In the genomic region with DNA sequence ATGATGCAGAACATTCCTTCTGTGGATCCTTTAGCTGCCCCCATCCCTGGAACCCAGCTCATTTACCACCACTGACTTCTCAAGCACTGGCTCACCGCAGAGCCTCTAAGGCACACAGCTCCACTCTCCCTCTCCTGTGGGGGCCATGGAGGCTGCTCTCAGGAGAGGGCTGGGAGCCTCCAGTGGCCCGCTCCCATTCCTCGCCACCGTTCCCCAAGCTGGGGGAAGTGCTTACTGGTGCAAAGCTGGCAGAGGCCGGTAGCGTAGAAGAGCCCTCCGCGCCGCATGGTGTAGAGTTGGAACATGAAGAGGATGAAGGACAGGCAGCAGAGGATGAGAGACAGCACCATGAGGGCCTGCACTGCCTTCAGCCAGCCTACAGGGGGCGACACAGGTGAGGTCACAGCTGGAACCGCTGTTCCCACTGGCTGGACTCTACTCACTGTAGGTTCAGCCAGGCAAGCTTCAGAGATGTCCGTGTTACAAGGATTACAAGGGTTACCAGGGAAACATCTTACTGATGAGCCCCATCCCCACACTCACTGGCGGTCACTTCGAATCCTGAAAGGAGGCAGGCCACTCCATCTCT, we compare ENCODE assay signal across 9 mouse cellular contexts. TPM values are rescaled to one million over a fixed set of nuclear protein-coding genes. Genes with fewer than 3 reads are reported as not detected.
A peak's percentile ranks its signal among the peaks of the same experiment; 100 is the strongest.
DNase-seq lines count a peak whose midpoint lies in the region; ATAC-seq and TF ChIP-seq lines count a peak whose summit lies in the region.
"Had no signal": no experiment of that assay in that cellular context is flagged by ENCODE, and none has a peak within 500 bp of the region (broad histone marks: within the 10 kb centered on the region; RNA-seq: fewer than 3 reads in every experiment).

No protein-coding gene starts in this region.

- H3K27ac ChIP-seq in left cerebral cortex, adult 2 months, result no peak overlapping the region
- no peak overlapping the region for H3K27ac ChIP-seq in MEL (ENCODE audit: control insufficient read depth, low read depth, low read length)
- no peak overlapping the region for H3K27ac ChIP-seq in heart, embryonic 15.5 days
- peak overlapping the region; percentile 81; the same call in 1 of the 2 replicates for H3K27ac ChIP-seq in olfactory bulb, adult 2 months (ENCODE audit: insufficient read depth, low read depth, low read length)
- H3K27ac ChIP-seq: midbrain, embryonic 12.5 days had no signal

- 64% methylated on average over 14 of the region's 14 CpGs for WGBS in heart, embryonic 15.5 days
- 77% methylated on average over 14 of the region's 14 CpGs for WGBS in olfactory bulb, adult 2 months

- TF ChIP-seq CTCF in left cerebral cortex, adult 2 months (IDR thresholded peaks at IDR 0.05), result peak; percentile 48
- peak; percentile 67 to 88 (median 79) for TF ChIP-seq CTCF in MEL (IDR thresholded peaks at IDR 0.05 in 2 of 3, conservative IDR thresholded peaks at IDR 0.05 in 1 of 3; ENCODE audit: control insufficient read depth in 1 of 3, insufficient read depth in 1 of 3, low read depth in 2 of 3, low read length in 3 of 3, poor library complexity in 1 of 3, severe bottlenecking in 1 of 3)
- TF ChIP-seq CTCF in olfactory bulb, adult 2 months (IDR thresholded peaks at IDR 0.05; ENCODE audit: insufficient read depth, low read depth, low read length), result peak; percentile 33; the same call in 1 of the 2 replicates

- H3K4me2 ChIP-seq in heart, embryonic 15.5 days, result peak overlapping the region; percentile 60
- H3K4me2 ChIP-seq: midbrain, embryonic 12.5 days had no signal

- no peak for TF ChIP-seq POLR2A in MEL (IDR thresholded peaks at IDR 0.05; ENCODE audit: control insufficient read depth in 1 of 2, insufficient read depth in 1 of 2, low read depth in 1 of 2, low read length in 2 of 2, poor library complexity in 1 of 2)
- TF ChIP-seq POLR2A in olfactory bulb, adult 2 months (IDR thresholded peaks at IDR 0.05; ENCODE audit: insufficient read depth, low read depth, low read length), result no peak

- peaks cover 3% of the 10 kb centered on the region; the same call in 1 of the 2 replicates for H3K79me2 ChIP-seq in MEL (ENCODE audit: control insufficient read depth, insufficient read depth, low read length, poor library complexity)

- intact Hi-C loops in left cerebral cortex, adult 2 months (cut with DNase I), result no loop called here

- peaks cover 8 to 19% of the 10 kb centered on the region in 2 experiments for H3K4me1 ChIP-seq in MEL (ENCODE audit: control insufficient read depth in 1 of 2, insufficient read depth in 2 of 2, low read length in 2 of 2)
- H3K4me1 ChIP-seq in heart, embryonic 15.5 days (replicated peaks), result peaks cover 58% of the 10 kb centered on the region
- peaks cover 78% of the 10 kb centered on the region for H3K4me1 ChIP-seq in olfactory bulb, adult 2 months (ENCODE audit: control insufficient read depth, insufficient read depth, low read length)

- no peak for DNase-seq in left cerebral cortex, adult 2 months (ENCODE audit: extremely low spot score in 1 of 2, low spot score in 2 of 2)
- DNase-seq in left cerebral cortex, adult 11 months (ENCODE audit: low spot score), result no peak
- DNase-seq in MEL (ENCODE audit: low read depth, low spot score) (peak; percentile 30), MN1 (ENCODE audit: low spot score) (no peak)
- no peak for DNase-seq in right cerebral cortex, postnatal 10 days (ENCODE audit: low spot score in 2 of 2)
- DNase-seq in right cerebral cortex, adult 2 months (ENCODE audit: low spot score in 2 of 2), result no peak

- no peaks in the 10 kb centered on the region for H3K27me3 ChIP-seq in MEL (ENCODE audit: control insufficient read depth in 1 of 2, insufficient read depth in 2 of 2, low read length in 2 of 2)
- no peaks in the 10 kb centered on the region for H3K27me3 ChIP-seq in heart, embryonic 15.5 days

- no peak overlapping the region for H3K4me3 ChIP-seq in left cerebral cortex, adult 2 months
- H3K4me3 ChIP-seq in MEL (ENCODE audit: control insufficient read depth in 1 of 2, insufficient read depth in 1 of 2, low read depth in 2 of 2, low read length in 2 of 2), result no peak overlapping the region
- peak overlapping the region; percentile 52; the same call in 1 of the 2 replicates for H3K4me3 ChIP-seq in heart, embryonic 15.5 days
- H3K4me3 ChIP-seq in olfactory bulb, adult 2 months (ENCODE audit: insufficient read depth, low read depth, low read length), result no peak overlapping the region
- H3K4me3 ChIP-seq: midbrain, embryonic 12.5 days had no signal

- TF ChIP-seq RAD21 in MEL (IDR thresholded peaks at IDR 0.05; ENCODE audit: low read depth, low read length), result no peak

- no peak overlapping the region for H3K9ac ChIP-seq in MEL (ENCODE audit: control insufficient read depth, low read depth, low read length, poor library complexity, severe bottlenecking)
- H3K9ac ChIP-seq in heart, embryonic 15.5 days, result no peak overlapping the region
- H3K9ac ChIP-seq: midbrain, embryonic 12.5 days had no signal

- peaks cover 0 to 13% of the 10 kb centered on the region in 2 experiments; a peak in 2 of 4 replicates for H3K36me3 ChIP-seq in MEL (ENCODE audit: control insufficient read depth in 1 of 2, insufficient read depth in 2 of 2, low read length in 2 of 2)
- H3K36me3 ChIP-seq in heart, embryonic 15.5 days, result no peaks in the 10 kb centered on the region
- H3K36me3 ChIP-seq: midbrain, embryonic 12.5 days had no signal

- TF ChIP-seq EP300 in MEL (IDR thresholded peaks at IDR 0.05; ENCODE audit: low read depth in 1 of 2, low read length in 2 of 2), result no peak

- H3K9me3 ChIP-seq in MEL (replicated peaks; ENCODE audit: insufficient read depth, low read length), result no peaks in the 10 kb centered on the region
- no peaks in the 10 kb centered on the region for H3K9me3 ChIP-seq in heart, embryonic 15.5 days (replicated peaks)
- H3K9me3 ChIP-seq: midbrain, embryonic 12.5 days had no signal

- ATAC-seq in heart, embryonic 15.5 days (replicated peaks; ENCODE audit: insufficient number of reproducible peaks, insufficient read depth, low FRiP score, low read depth), result no peak

TF ChIP-seq in MEL, 35 proteins besides CTCF, POLR2A, EP300 and RAD21:
- TF ChIP-seq MAFK (IDR thresholded peaks at IDR 0.05; ENCODE audit: borderline replicate concordance, low read depth, low read length), result no peak
- TF ChIP-seq MAZ (IDR thresholded peaks at IDR 0.05; ENCODE audit: low read depth, low read length), result 0 out of 2 replicates have a peak, but pooled peaks have one; percentile 23

RNA-seq across cellular contexts. Expression of a gene that starts 2.0 kb away (rescaled TPM):
- total RNA-seq in left cerebral cortex, adult 2 months (2021), result 1 to 10 TPM; 3.1 to 8.7 TPM
- total RNA-seq in MEL (2012; rRNA removed), result 65.1 and 75.0 TPM in 2 replicates
- 100 to 1,000 TPM in 1 of 2 experiments, not detected in 1; 111 TPM for polyA plus RNA-seq in MEL (2012; ENCODE audit: insufficient read depth in 1 of 2, insufficient read length in 2 of 2, low read depth in 1 of 2, low replicate concordance in 2 of 2, missing spikeins in 1 of 2)
- 71.5 and 108 TPM in 2 replicates for polyA plus RNA-seq in heart, embryonic 15.5 days (2015; fragmentation: Nextera tagmentation; extraction: Ambion mirVana)
- not detected in 2 replicates for polyA plus RNA-seq in olfactory bulb, adult 2 months (2012; ENCODE audit: insufficient read depth, insufficient read length, low replicate concordance, missing spikeins)

RNA-seq across cellular contexts. Expression of a gene that starts 4.7 kb away (rescaled TPM):
- total RNA-seq in left cerebral cortex, adult 2 months (2021), result 1 to 10 TPM; 2.3 TPM
- total RNA-seq in MEL (2012; rRNA removed), result 0.15 TPM in 1 of 2 replicates, not detected in the other
- under 1 TPM in 1 of 2 experiments, not detected in 1; 0.24 TPM for polyA plus RNA-seq in MEL (2012; ENCODE audit: insufficient read depth in 1 of 2, insufficient read length in 2 of 2, low read depth in 1 of 2, low replicate concordance in 2 of 2, missing spikeins in 1 of 2)
- polyA plus RNA-seq in heart, embryonic 15.5 days (2015; fragmentation: Nextera tagmentation; extraction: Ambion mirVana), result 3.4 and 3.6 TPM in 2 replicates
- polyA plus RNA-seq in olfactory bulb, adult 2 months (2012; ENCODE audit: insufficient read depth, insufficient read length, low replicate concordance, missing spikeins), result not detected in 2 replicates

RNA-seq across cellular contexts. Expression of a gene that starts 22.4 kb away (rescaled TPM):
- total RNA-seq in left cerebral cortex, adult 2 months (2021), result 10 to 100 TPM; 21.8 to 22.3 TPM
- total RNA-seq in MEL (2012; rRNA removed), result 10.1 and 10.7 TPM in 2 replicates
- polyA plus RNA-seq in MEL (2012; ENCODE audit: insufficient read depth in 1 of 2, insufficient read length in 2 of 2, low read depth in 1 of 2, low replicate concordance in 2 of 2, missing spikeins in 1 of 2), result 10 to 100 TPM in 1 of 2 experiments, not detected in 1; 20.1 TPM
- 6.6 and 8.0 TPM in 2 replicates for polyA plus RNA-seq in heart, embryonic 15.5 days (2015; fragmentation: Nextera tagmentation; extraction: Ambion mirVana)
- polyA plus RNA-seq in olfactory bulb, adult 2 months (2012; ENCODE audit: insufficient read depth, insufficient read length, low replicate concordance, missing spikeins), result not detected in 2 replicates

RNA-seq across cellular contexts. Expression of a gene that starts 22.7 kb away (rescaled TPM):
- not detected for total RNA-seq in left cerebral cortex, adult 2 months (2021)
- 0.33 and 0.46 TPM in 2 replicates for total RNA-seq in MEL (2012; rRNA removed)
- polyA plus RNA-seq in MEL (2012; ENCODE audit: insufficient read depth in 1 of 2, insufficient read length in 2 of 2, low read depth in 1 of 2, low replicate concordance in 2 of 2, missing spikeins in 1 of 2), result 1 to 10 TPM in 1 of 2 experiments, not detected in 1; 1.1 TPM
- polyA plus RNA-seq in heart, embryonic 15.5 days (2015; fragmentation: Nextera tagmentation; extraction: Ambion mirVana), result 0.65 and 0.76 TPM in 2 replicates
- polyA plus RNA-seq in olfactory bulb, adult 2 months (2012; ENCODE audit: insufficient read depth, insufficient read length, low replicate concordance, missing spikeins), result not detected in 2 replicates

RNA-seq across cellular contexts. Expression of a gene that starts 41.0 kb away (rescaled TPM):
- total RNA-seq in left cerebral cortex, adult 2 months (2021), result 10 to 100 TPM; 13.4 to 14.7 TPM
- 0.16 and 0.19 TPM in 2 replicates for total RNA-seq in MEL (2012; rRNA removed)
- polyA plus RNA-seq in MEL (2012; ENCODE audit: insufficient read depth in 1 of 2, insufficient read length in 2 of 2, low read depth in 1 of 2, low replicate concordance in 2 of 2, missing spikeins in 1 of 2), result under 1 TPM in 1 of 2 experiments, not detected in 1; 0.57 TPM
- polyA plus RNA-seq in heart, embryonic 15.5 days (2015; fragmentation: Nextera tagmentation; extraction: Ambion mirVana), result 0.21 and 0.27 TPM in 2 replicates
- polyA plus RNA-seq in olfactory bulb, adult 2 months (2012; ENCODE audit: insufficient read depth, insufficient read length, low replicate concordance, missing spikeins), result not detected in 2 replicates
